Mouse (Mus musculus) CD4-positive naive resting alpha-beta T cell, adult 76 days (primary cell): Measurements from ENCODE around the gene Ms4a3. TPM values are rescaled to one million over a fixed set of nuclear protein-coding genes. Genes with fewer than 3 reads are reported as not detected.

Experiments
- total RNA-seq: library from RNA; stranded (reverse); gene quantifications from one replicate; pipeline ENCODE4 v1.2.4, GENCODE M21; 2023

The Ms4a3 gene
- not detected for total RNA-seq

DNA sequence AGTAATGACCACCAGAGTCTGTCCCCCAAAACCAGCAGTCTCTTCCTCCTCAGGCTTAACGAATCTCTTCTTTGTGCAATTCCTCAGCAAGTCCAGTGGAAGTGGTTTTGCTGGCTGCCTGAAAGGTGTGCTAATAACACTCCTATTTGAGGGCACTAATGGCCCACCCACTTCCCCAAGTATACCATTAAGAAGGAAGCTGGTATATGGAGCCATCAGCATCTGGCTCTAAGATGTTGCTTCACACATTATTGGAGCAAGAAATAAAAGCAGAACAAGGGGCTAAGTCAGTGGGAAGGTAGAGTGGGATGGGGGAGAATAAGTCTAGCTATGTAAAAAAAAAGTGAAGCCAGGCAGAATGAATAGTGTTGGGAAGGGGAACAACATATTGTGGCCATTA, at the start of gene Ms4a3:
Ms4a3 (minus strand) TSS at position 120 of the 400 bp plus-strand sequence.

GRCm38 (mm10) chr19:11660459-11660858, 19.8 kb upstream of the Ms4a3 start, which contains the start of gene Oosp2:
Gene Oosp2 (minus strand): TSS chr19:11660559.

DNA sequence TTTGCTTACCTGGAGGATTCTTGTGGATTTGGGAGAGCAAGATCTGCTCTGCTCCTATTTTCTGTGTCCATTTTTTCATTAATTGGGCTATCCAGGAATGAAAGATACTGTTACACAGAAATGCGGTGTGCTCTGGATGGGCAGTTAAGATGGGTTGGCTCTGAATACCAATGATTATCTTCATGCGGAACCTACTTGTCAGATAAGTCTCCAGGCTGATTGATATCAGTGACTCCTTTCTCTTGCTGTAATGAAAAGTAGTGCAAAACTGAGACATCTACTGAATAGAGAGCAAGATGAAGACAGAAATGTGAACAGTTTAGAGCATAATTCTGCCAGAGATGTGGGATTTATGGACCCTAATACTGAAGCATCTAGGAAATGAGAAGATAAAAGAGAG, 17.1 kb downstream of the Ms4a3 start, which contains the start of gene Ms4a2:
Ms4a2 (minus strand) TSS at position 169 of the 400 bp plus-strand sequence.

GRCm38 (mm10) chr19:11604603-11605002, 36.0 kb downstream of the Ms4a3 start, which contains the start of gene Ms4a6d:
Gene Ms4a6d (minus strand): TSS chr19:11604849.

Other genes starting within 250 kb of the Ms4a3 start
- 20.8 TPM for gene Ms4a4c, start 236.1 kb downstream of the Ms4a3 start, total RNA-seq
- 734 TPM for gene Ms4a4b, start 197.3 kb downstream of the Ms4a3 start, total RNA-seq
- gene Ms4a6c, start 171.5 kb downstream of the Ms4a3 start, total RNA-seq: 37.5 TPM
- 436 TPM for gene Gm8369, start 154.9 kb downstream of the Ms4a3 start, total RNA-seq
- gene Ms4a6b, start 124.3 kb downstream of the Ms4a3 start, total RNA-seq: 599 TPM
- 0.76 TPM for gene Ms4a4d, start 104.0 kb downstream of the Ms4a3 start, total RNA-seq
- gene Ms4a6d, start 36.0 kb downstream of the Ms4a3 start, total RNA-seq: 5.1 TPM
- not detected for gene Ms4a2, start 17.1 kb downstream of the Ms4a3 start, total RNA-seq
- gene Oosp2, start 19.7 kb upstream of the Ms4a3 start, total RNA-seq: not detected
- not detected for gene Oosp1, start 50.3 kb upstream of the Ms4a3 start, total RNA-seq
- not detected for gene Oosp3, start 56.2 kb upstream of the Ms4a3 start, total RNA-seq
- not detected for gene Gif, start 106.7 kb upstream of the Ms4a3 start, total RNA-seq
- gene Mrpl16, start 129.5 kb upstream of the Ms4a3 start, total RNA-seq: 22.0 TPM
- gene Stx3, start 178.6 kb upstream of the Ms4a3 start, total RNA-seq: 3.6 TPM
- gene Olfr1417, start 198.4 kb upstream of the Ms4a3 start, total RNA-seq: not detected
- not detected for gene Olfr1418, start 220.2 kb upstream of the Ms4a3 start, total RNA-seq
- not detected for gene Olfr1419, start 234.3 kb upstream of the Ms4a3 start, total RNA-seq
- gene Olfr1420, start 245.7 kb upstream of the Ms4a3 start, total RNA-seq: not detected